In the genomic region with DNA sequence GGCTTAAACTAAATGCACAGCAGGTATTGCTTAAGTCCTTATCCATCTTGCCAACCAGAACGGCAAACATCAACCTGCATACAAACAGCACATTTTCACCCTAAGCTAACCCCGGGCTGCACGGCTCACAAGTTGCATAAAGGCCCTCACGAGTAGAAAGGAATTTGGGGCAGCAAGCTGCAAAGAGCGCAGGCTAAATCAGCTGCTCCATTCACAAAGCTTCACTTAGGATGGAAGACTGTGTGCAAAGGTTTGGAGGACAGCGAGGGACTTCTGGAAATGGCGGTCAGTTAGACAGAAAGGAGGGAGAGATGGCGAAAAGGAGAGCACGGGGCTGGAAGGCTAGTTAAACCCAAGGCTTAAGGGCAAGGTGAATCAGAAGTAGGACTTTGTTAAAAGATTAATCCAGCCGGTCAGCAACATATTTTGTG, we compare ENCODE assay signal across 8 mouse cellular contexts. TPM values are rescaled to one million over a fixed set of nuclear protein-coding genes. Genes with fewer than 3 reads are reported as not detected.
DNase-seq lines count a peak whose midpoint lies in the region; ATAC-seq and TF ChIP-seq lines count a peak whose summit lies in the region.

No protein-coding gene starts in this region.

- no peak for TF ChIP-seq POLR2A in limb, embryonic 14.5 days (IDR thresholded peaks at IDR 0.05; ENCODE audit: borderline replicate concordance, extremely low read depth, insufficient read depth, insufficient read length)

- no peaks in the 10 kb centered on the region for H3K9me3 ChIP-seq in neural tube, embryonic 13.5 days
- no peaks in the 10 kb centered on the region for H3K9me3 ChIP-seq in hindbrain, embryonic 12.5 days (replicated peaks)
- no peaks in the 10 kb centered on the region for H3K9me3 ChIP-seq in limb, embryonic 14.5 days (ENCODE audit: control insufficient read depth, low read length)
- H3K9me3 ChIP-seq in neural tube, embryonic 15.5 days (replicated peaks): no peaks in the 10 kb centered on the region

- DNase-seq in neural tube, embryonic 10.5 days (ENCODE audit: extremely low spot score, low spot score): no peak
- no peak for DNase-seq in limb, embryonic 14.5 days (ENCODE audit: low spot score)
- no peak for DNase-seq in cerebellum, adult 9-11 months
- no peak for DNase-seq in B cell, adult 2 months
- DNase-seq in left cerebral cortex, adult 18-20 months (ENCODE audit: low spot score in 2 of 2): no peak

- H3K9ac ChIP-seq in neural tube, embryonic 13.5 days: 0 out of 2 replicates have a peak overlapping the region, but pooled peaks have one; percentile 17
- no peak overlapping the region for H3K9ac ChIP-seq in hindbrain, embryonic 12.5 days
- H3K9ac ChIP-seq in limb, embryonic 14.5 days (ENCODE audit: low read depth, low read length, severe bottlenecking): no peak overlapping the region
- H3K9ac ChIP-seq in neural tube, embryonic 15.5 days (replicated peaks): no peak overlapping the region

- 0 out of 2 replicates have a peak overlapping the region, but pooled peaks have one; percentile 18 for H3K27ac ChIP-seq in neural tube, embryonic 13.5 days (replicated peaks)
- no peak overlapping the region for H3K27ac ChIP-seq in hindbrain, embryonic 12.5 days
- no peak overlapping the region for H3K27ac ChIP-seq in limb, embryonic 14.5 days (replicated peaks; ENCODE audit: low read depth, low read length)
- H3K27ac ChIP-seq in neural tube, embryonic 15.5 days (replicated peaks): peak overlapping the region; percentile 3

- H3K4me3 ChIP-seq in neural tube, embryonic 13.5 days: no peak overlapping the region
- H3K4me3 ChIP-seq in hindbrain, embryonic 12.5 days: no peak overlapping the region
- H3K4me3 ChIP-seq in limb, embryonic 14.5 days (replicated peaks; ENCODE audit: low read length): no peak overlapping the region
- no peak overlapping the region for H3K4me3 ChIP-seq in neural tube, embryonic 15.5 days (replicated peaks)

- H3K4me2 ChIP-seq in neural tube, embryonic 13.5 days: peak overlapping the region; percentile 16; the same call in 1 of the 2 replicates
- H3K4me2 ChIP-seq in hindbrain, embryonic 12.5 days (replicated peaks): peak overlapping the region; percentile 35; the same call in 1 of the 2 replicates
- peak overlapping the region; percentile 85; the same call in 1 of the 2 replicates for H3K4me2 ChIP-seq in limb, embryonic 14.5 days (replicated peaks; ENCODE audit: low read depth, low read length, severe bottlenecking)
- H3K4me2 ChIP-seq in neural tube, embryonic 15.5 days: 0 out of 2 replicates have a peak overlapping the region, but pooled peaks have one; percentile 13

- WGBS in neural tube, embryonic 13.5 days: 54% methylated on average over 10 of the region's 10 CpGs
- WGBS in hindbrain, embryonic 12.5 days: 36% methylated on average over 10 of the region's 10 CpGs
- WGBS in limb, embryonic 14.5 days: 43% methylated on average over 10 of the region's 10 CpGs
- 48% methylated on average over 10 of the region's 10 CpGs for WGBS in neural tube, embryonic 15.5 days

- H3K4me1 ChIP-seq in neural tube, embryonic 13.5 days (replicated peaks): peaks cover 54% of the 10 kb centered on the region
- H3K4me1 ChIP-seq in hindbrain, embryonic 12.5 days: peaks cover 24% of the 10 kb centered on the region
- peaks cover 16% of the 10 kb centered on the region for H3K4me1 ChIP-seq in limb, embryonic 14.5 days (ENCODE audit: control insufficient read depth, insufficient read depth, low read length)
- H3K4me1 ChIP-seq in neural tube, embryonic 15.5 days: peaks cover 41% of the 10 kb centered on the region

- H3K36me3 ChIP-seq in neural tube, embryonic 13.5 days: no peaks in the 10 kb centered on the region
- no peaks in the 10 kb centered on the region for H3K36me3 ChIP-seq in hindbrain, embryonic 12.5 days
- H3K36me3 ChIP-seq in limb, embryonic 14.5 days (ENCODE audit: control insufficient read depth, insufficient read depth, low read length): no peaks in the 10 kb centered on the region
- no peaks in the 10 kb centered on the region for H3K36me3 ChIP-seq in neural tube, embryonic 15.5 days

- H3K27me3 ChIP-seq in neural tube, embryonic 13.5 days: no peaks in the 10 kb centered on the region
- H3K27me3 ChIP-seq in hindbrain, embryonic 12.5 days: peaks cover 4% of the 10 kb centered on the region; the same call in 1 of the 2 replicates
- no peaks in the 10 kb centered on the region for H3K27me3 ChIP-seq in limb, embryonic 14.5 days (ENCODE audit: control insufficient read depth, insufficient read depth, low read length)
- H3K27me3 ChIP-seq in neural tube, embryonic 15.5 days (replicated peaks): no peaks in the 10 kb centered on the region

- no peak for ATAC-seq in neural tube, embryonic 13.5 days (ENCODE audit: low read depth)
- no peak for ATAC-seq in hindbrain, embryonic 12.5 days (ENCODE audit: low FRiP score)
- ATAC-seq in limb, embryonic 14.5 days (ENCODE audit: low FRiP score, low read depth): no peak
- ATAC-seq in neural tube, embryonic 15.5 days (ENCODE audit: low FRiP score): peak; percentile 33

RNA-seq across cellular contexts. Expression of a gene that starts 1.8 kb away (rescaled TPM):
- 8.8 and 9.1 TPM in 2 replicates for polyA plus RNA-seq in neural tube, embryonic 13.5 days (2015; fragmentation: Nextera tagmentation; extraction: Ambion mirVana)
- polyA plus RNA-seq in hindbrain, embryonic 12.5 days (2016; fragmentation: Nextera tagmentation; extraction: Ambion mirVana): 5.9 and 10.4 TPM in 2 replicates
- polyA plus RNA-seq in limb, embryonic 14.5 days (2012; rRNA removed): 8.9 TPM in 2 replicates
- 14.5 and 15.3 TPM in 2 replicates for polyA plus RNA-seq in limb, embryonic 14.5 days (2014; fragmentation: Nextera tagmentation; extraction: Ambion mirVana)
- 7.1 and 9.6 TPM in 2 replicates for polyA plus RNA-seq in neural tube, embryonic 15.5 days (2015; fragmentation: Nextera tagmentation; extraction: Ambion mirVana)
- 10 to 100 TPM; 18.4 to 21.2 TPM for total RNA-seq in left cerebral cortex, adult 18-20 months (2021)

Comparison
In these comparisons a context has a peak if more than half of its experiments do, and no peak if none do; other contexts are left out.
1. H3K27ac ChIP-seq: peak in neural tube, embryonic 13.5 days (single experiment) and neural tube, embryonic 15.5 days (single experiment); none in hindbrain, embryonic 12.5 days (single experiment) and limb, embryonic 14.5 days (single experiment).
2. H3K4me2 ChIP-seq: peak in every context shown above with its lines; median percentile 85 in limb, embryonic 14.5 days; 35 in hindbrain, embryonic 12.5 days; 16 in neural tube, embryonic 13.5 days; 13 in neural tube, embryonic 15.5 days.